Mouse (Mus musculus) left cerebral cortex, postnatal 10 days (tissue): ENCODE data around the gene Polr2a. TPM values are rescaled to one million over a fixed set of nuclear protein-coding genes. Genes with fewer than 3 reads are reported as not detected.
"Not testable (repeated sequence)": the region's sequence is repeated elsewhere in the genome, so short reads cannot be mapped to it uniquely, and the experiment has no call there.

Experiments
- DNase-seq, 2 experiments: peaks; one replicate each; pipeline ENCODE4 v3.0.0; 2021 to 2022; ENCODE audit warnings: low spot score in 2 of 2, mixed read lengths in 1 of 2; ENCODE audit errors: extremely low spot score in 1 of 2
- intact Hi-C: fragments of 180-260 bp; cut with DNase I; formaldehyde crosslinking; loops from one replicate; pipeline ENCODE4 v1.15.1; 2025
- total RNA-seq, 2 experiments: library from RNA; stranded (reverse); gene quantifications; 2 replicates each; pipeline ENCODE4 v1.2.3; 2021

The Polr2a gene
- total RNA-seq, 2 experiments from 2014 or later: 52.1 to 52.9 TPM

GRCm38 (mm10) chr11:69714636-69715329, 43.7 kb downstream of the Polr2a start:
- peak in 1 of 2 experiments; percentile 37 for DNase-seq
- intact Hi-C loops: loop anchor here (5.0 kb wide), 1 partner anchor 32 kb away; the partner anchor contains the start of gene Senp3

GRCm38 (mm10) chr11:69712954-69713672, 45.3 kb downstream of the Polr2a start:
- DNase-seq: no peak
- intact Hi-C loops: no loop called here

GRCm38 (mm10) chr11:69711082-69711481, 47.4 kb downstream of the Polr2a start:
- intact Hi-C loops: no loop called here
- no peak for DNase-seq

GRCm38 (mm10) chr11:69710470-69710869, 48.0 kb downstream of the Polr2a start:
- no peak for DNase-seq
- intact Hi-C loops: no loop called here

- intact Hi-C loops: no loop called here
- no peak for DNase-seq
Measured at GRCm38 (mm10) chr11:69709554-69710446, 48.6 kb downstream of the Polr2a start.

- DNase-seq: no peak
- intact Hi-C loops: no loop called here
Measured at GRCm38 (mm10) chr11:69708614-69709265, 49.7 kb downstream of the Polr2a start.

- no peak for DNase-seq
- intact Hi-C loops: no loop called here
Measured at GRCm38 (mm10) chr11:69707873-69708381, 50.5 kb downstream of the Polr2a start.

- no peak for DNase-seq
- intact Hi-C loops: no loop called here
Measured at GRCm38 (mm10) chr11:69707480-69707847, 51.0 kb downstream of the Polr2a start.

- intact Hi-C loops: no loop called here
- DNase-seq: peak in 1 of 2 experiments; percentile 68
Measured at GRCm38 (mm10) chr11:69706775-69707479, 51.5 kb downstream of the Polr2a start.

- intact Hi-C loops: no loop called here
- DNase-seq: no peak
Measured at GRCm38 (mm10) chr11:69704613-69705010, 53.8 kb downstream of the Polr2a start.

GRCm38 (mm10) chr11:69703814-69704612, 54.4 kb downstream of the Polr2a start:
- no peak for DNase-seq
- intact Hi-C loops: no loop called here

- DNase-seq, intact Hi-C loops: not testable (repeated sequence)
Measured at GRCm38 (mm10) chr11:69703381-69703780, 55.1 kb downstream of the Polr2a start.

- intact Hi-C loops, DNase-seq: not testable (repeated sequence)
Measured at GRCm38 (mm10) chr11:69702886-69703285, 55.6 kb downstream of the Polr2a start.

- intact Hi-C loops: no loop called here
Measured at GRCm38 (mm10) chr11:69699595-69699994, 58.8 kb downstream of the Polr2a start.

GRCm38 (mm10) chr11:69698574-69698973, 59.9 kb downstream of the Polr2a start:
- intact Hi-C loops: no loop called here
- DNase-seq: no peak

More at GRCm38 (mm10) chr11:69699595-69699994, 58.8 kb downstream of the Polr2a start:
- DNase-seq: no peak

GRCm38 (mm10) chr11:69697396-69697795, 61.0 kb downstream of the Polr2a start:
- no peak for DNase-seq
- intact Hi-C loops: no loop called here
